Mouse (Mus musculus) CH12.LX (cell line): ENCODE results near the gene Smox. TPM values are rescaled to one million over a fixed set of nuclear protein-coding genes. Genes with fewer than 3 reads are reported as not detected.

Experiments
- DNase-seq: peaks from one replicate; pipeline ENCODE4 v3.0.0-alpha.2; 2013; ENCODE audit errors: extremely low read depth
- H3K27ac ChIP-seq: 2 replicates; pipeline ENCODE4 v1.5.1; 2012; ENCODE audit warnings: low read depth, mild to moderate bottlenecking, control low read depth, moderate library complexity; ENCODE audit not compliant: insufficient read depth
- H3K27me3 ChIP-seq: replicated peaks from 2 replicates; pipeline ENCODE3; 2012; ENCODE audit warnings: inconsistent platforms
- H3K36me3 ChIP-seq, 2 experiments: replicated peaks in 1 of 2; 2 replicates each; pipeline versions ENCODE3 to v1.6.1; 2012; ENCODE audit warnings: inconsistent platforms in 1 of 2, low read length in 1 of 2, mild to moderate bottlenecking in 1 of 2, mixed read lengths in 1 of 2, moderate library complexity in 1 of 2; ENCODE audit not compliant: control insufficient read depth in 1 of 2, insufficient read depth in 1 of 2
- H3K4me1 ChIP-seq, 2 experiments: 2 replicates each; pipeline ENCODE4 v1.6.1; 2012; ENCODE audit warnings: inconsistent platforms in 1 of 2, moderate library complexity in 1 of 2; ENCODE audit not compliant: insufficient read depth in 2 of 2, control insufficient read depth in 1 of 2
- H3K4me2 ChIP-seq: 2 replicates; pipeline ENCODE4 v1.6.1; 2012; ENCODE audit warnings: low read depth, mild to moderate bottlenecking, control low read depth; ENCODE audit not compliant: poor library complexity, insufficient read depth, severe bottlenecking
- H3K4me3 ChIP-seq, 3 experiments: fragments of 150-350 bp in 1 of 3; sonication (generic) in 1 of 3; replicated peaks in 1 of 3; 2 replicates each; pipeline versions ENCODE3 to v1.5.1; 2011 to 2012; ENCODE audit warnings: low read depth in 2 of 3, low read length in 2 of 3, mild to moderate bottlenecking in 2 of 3, moderate library complexity in 2 of 3, control low read depth in 1 of 3, improper control_type of control experiment in 1 of 3, inconsistent platforms in 1 of 3, mixed read lengths in 1 of 3; ENCODE audit not compliant: poor library complexity in 1 of 3
- H3K79me2 ChIP-seq: replicated peaks from 2 replicates; pipeline ENCODE4 v1.6.1; 2012; ENCODE audit warnings: mild to moderate bottlenecking, moderate library complexity; ENCODE audit not compliant: control insufficient read depth, poor library complexity, insufficient read depth, severe bottlenecking; ENCODE audit errors: extremely low read depth
- H3K9ac ChIP-seq: 2 replicates; pipeline ENCODE4 v1.6.1; 2012; ENCODE audit warnings: low read depth, mild to moderate bottlenecking, control low read depth, moderate library complexity; ENCODE audit not compliant: insufficient read depth
- H3K9me3 ChIP-seq: replicated peaks from 2 replicates; pipeline ENCODE3; 2012; ENCODE audit warnings: low read length, inconsistent platforms, mixed read lengths
- BHLHE40 ChIP-seq: IDR thresholded peaks from 2 replicates; pipeline ENCODE4 v1.6.1; 2011; ENCODE audit warnings: mild to moderate bottlenecking, low read depth, low read length, improper control_type of control experiment
- CHD1 ChIP-seq: IDR thresholded peaks from 2 replicates; pipeline ENCODE4 v1.6.1; 2012; ENCODE audit warnings: low read depth, low read length, improper control_type of control experiment, inconsistent platforms
- CHD2 ChIP-seq: IDR thresholded peaks from 2 replicates; pipeline ENCODE4 v1.6.1; 2011; ENCODE audit warnings: low read length, improper control_type of control experiment
- E2F4 ChIP-seq: IDR thresholded peaks from 2 replicates; pipeline ENCODE4 v1.6.1; 2011; ENCODE audit warnings: low read depth, low read length, improper control_type of control experiment; ENCODE audit not compliant: insufficient replicate concordance
- EP300 ChIP-seq: IDR thresholded peaks from 2 replicates; pipeline ENCODE4 v1.6.1; 2011; ENCODE audit warnings: low read length, improper control_type of control experiment
- GABPA ChIP-seq: IDR thresholded peaks from 2 replicates; pipeline ENCODE4 v1.6.1; 2012; ENCODE audit warnings: low read depth, low read length, improper control_type of control experiment, inconsistent platforms; ENCODE audit not compliant: insufficient replicate concordance
- HCFC1 ChIP-seq: IDR thresholded peaks from 2 replicates; pipeline ENCODE4 v1.6.1; 2012; ENCODE audit warnings: low read depth, mild to moderate bottlenecking, inconsistent platforms, low read length, improper control_type of control experiment
- IRF4 ChIP-seq: IDR thresholded peaks from 2 replicates; pipeline ENCODE4 v1.6.1; 2014; ENCODE audit warnings: low read depth, mild to moderate bottlenecking, inconsistent platforms, low read length, improper control_type of control experiment
- JUN ChIP-seq: IDR thresholded peaks from 2 replicates; pipeline ENCODE4 v1.6.1; 2011; ENCODE audit warnings: low read depth, mild to moderate bottlenecking, low read length, improper control_type of control experiment, moderate library complexity; ENCODE audit not compliant: insufficient read depth
- JUND ChIP-seq: conservative IDR thresholded peaks from 2 replicates; pipeline ENCODE4 v1.6.1; 2011; ENCODE audit warnings: low read depth, low read length, improper control_type of control experiment
- MAFK ChIP-seq: IDR thresholded peaks from 2 replicates; pipeline ENCODE4 v1.6.1; 2011; ENCODE audit warnings: low read length, improper control_type of control experiment; ENCODE audit not compliant: insufficient replicate concordance
- MAX ChIP-seq: IDR thresholded peaks from 2 replicates; pipeline ENCODE4 v1.6.1; 2011; ENCODE audit warnings: low read length, improper control_type of control experiment
- MAZ ChIP-seq: IDR thresholded peaks from 2 replicates; pipeline ENCODE4 v1.6.1; 2012; ENCODE audit warnings: low read depth, mild to moderate bottlenecking, inconsistent platforms, low read length, improper control_type of control experiment, moderate library complexity
- MEF2A ChIP-seq: IDR thresholded peaks from 2 replicates; pipeline ENCODE4 v1.6.1; 2014; ENCODE audit warnings: low read depth, mild to moderate bottlenecking, inconsistent platforms, low read length, improper control_type of control experiment, borderline replicate concordance
- MXI1 ChIP-seq: IDR thresholded peaks from 2 replicates; pipeline ENCODE4 v1.6.1; 2011; ENCODE audit warnings: mild to moderate bottlenecking, low read depth, low read length, improper control_type of control experiment
- MYC ChIP-seq: IDR thresholded peaks from 2 replicates; pipeline ENCODE4 v1.6.1; 2011; ENCODE audit warnings: low read depth, mild to moderate bottlenecking, improper control_type of control experiment, low read length
- NELFE ChIP-seq: IDR thresholded peaks from 2 replicates; pipeline ENCODE4 v1.6.1; 2011; ENCODE audit warnings: low read depth, low read length, improper control_type of control experiment
- PAX5 ChIP-seq: IDR thresholded peaks from 2 replicates; pipeline ENCODE4 v1.6.1; 2012; ENCODE audit warnings: low read length, inconsistent platforms, mixed read lengths
- POLR2A ChIP-seq: IDR thresholded peaks from 2 replicates; pipeline ENCODE4 v1.6.1; 2011; ENCODE audit warnings: low read depth, mild to moderate bottlenecking, improper control_type of control experiment, low read length
- POLR2AphosphoS2 ChIP-seq: IDR thresholded peaks from 2 replicates; pipeline ENCODE4 v1.6.1; 2011; ENCODE audit warnings: low read depth, low read length, improper control_type of control experiment
- RCOR1 ChIP-seq: conservative IDR thresholded peaks from 2 replicates; pipeline ENCODE4 v1.6.1; 2012; ENCODE audit warnings: low read depth, mild to moderate bottlenecking, inconsistent platforms, low read length, improper control_type of control experiment
- SIN3A ChIP-seq: IDR thresholded peaks from 2 replicates; pipeline ENCODE4 v1.6.1; 2012; ENCODE audit warnings: low read length, improper control_type of control experiment, inconsistent platforms
- SMC3 ChIP-seq: IDR thresholded peaks from 2 replicates; pipeline ENCODE4 v1.6.1; 2011; ENCODE audit warnings: low read depth, low read length, improper control_type of control experiment
- TBP ChIP-seq: conservative IDR thresholded peaks from 2 replicates; pipeline ENCODE4 v1.6.1; 2011; ENCODE audit warnings: low read depth, low read length, improper control_type of control experiment
- ZC3H11A ChIP-seq: IDR thresholded peaks from 2 replicates; pipeline ENCODE4 v1.6.1; 2012; ENCODE audit warnings: low read depth, mild to moderate bottlenecking, inconsistent platforms, low read length, improper control_type of control experiment
- ZKSCAN1 ChIP-seq: IDR thresholded peaks from 2 replicates; pipeline ENCODE4 v1.6.1; 2012; ENCODE audit warnings: low read depth, inconsistent platforms, low read length, improper control_type of control experiment, borderline replicate concordance
- ZMIZ1 ChIP-seq: IDR thresholded peaks from 2 replicates; pipeline ENCODE4 v1.6.1; 2012; ENCODE audit warnings: low read depth, mild to moderate bottlenecking, inconsistent platforms, low read length, improper control_type of control experiment
- dilution Hi-C: fragments of 300-500 bp; cut with MboI; formaldehyde crosslinking; loops from 2 replicates; pipeline ENCODE4 v1.14.3; 2020; ENCODE audit warnings: low sequenced_read_pairs; ENCODE audit not compliant: extremely low pct_unique_long_range_greater_than_20kb, extremely low pct_ligation_motif_present
- in situ Hi-C: fragments of 300-500 bp; cut with MboI; formaldehyde crosslinking; loops from 3 replicates; pipeline ENCODE4 v1.14.3; 2019; ENCODE audit warnings: low sequenced_read_pairs, low pct_ligation_motif_present, low pct_unique_long_range_greater_than_20kb, mixed read lengths
- polyA plus RNA-seq: library from polyadenylated mRNA; unstranded; fragments of >175 nt; gene quantifications from 2 replicates; pipeline ENCODE4 v1.2.1, GENCODE M21; 2012; ENCODE audit warnings: low read depth; ENCODE audit not compliant: insufficient read length
- total RNA-seq, 2 experiments: library from RNA; depleted of rRNA; stranded (reverse); fragments of 300-350 nt in 1 of 2; fragments of >200 nt in 1 of 2; gene quantifications; 2 replicates each; pipeline ENCODE4 v1.2.3; 2012 to 2014

The Smox gene
- total and polyA plus RNA-seq, 3 experiments, result 3.3 to 7.6 (median 4.4) TPM

DNA sequence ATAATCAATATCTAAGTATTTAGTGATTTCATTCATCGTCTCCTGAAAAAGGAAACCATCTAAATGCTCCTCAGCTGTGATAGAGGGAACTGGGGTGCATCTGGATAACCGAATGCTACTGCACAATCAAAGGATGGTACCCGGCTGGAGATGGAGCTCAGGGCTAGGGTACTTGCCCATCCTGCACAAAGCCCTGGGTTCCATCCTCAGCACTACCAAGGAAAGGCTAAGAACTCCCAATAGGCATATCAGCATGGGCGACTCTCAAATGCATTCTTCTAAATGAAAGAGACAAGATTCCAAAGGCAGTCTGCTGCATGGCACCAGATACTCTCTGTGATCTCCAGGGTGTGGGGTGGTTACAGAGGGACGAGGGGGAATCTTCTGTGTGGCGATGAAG is 13.4 kb upstream of the Smox start:
- H3K27me3 ChIP-seq, result peaks cover 5% of the 10 kb centered on the region
- H3K4me3 ChIP-seq, result no peak overlapping the region
- no peak overlapping the region for H3K27ac ChIP-seq
- in situ Hi-C loops (no loop called here), dilution Hi-C loops (no loop called here)
- H3K9ac ChIP-seq, result no peak overlapping the region
- no peaks in the 10 kb centered on the region for H3K36me3 ChIP-seq
- no peak for DNase-seq
- H3K9me3 ChIP-seq, result peaks cover 6% of the 10 kb centered on the region
- no peak overlapping the region for H3K4me2 ChIP-seq
- peaks cover 0 to 4% of the 10 kb centered on the region in 2 experiments; a peak in 2 of 4 replicates for H3K4me1 ChIP-seq
- TF ChIP-seq EP300, result no peak
- TF ChIP-seq MYC, result no peak
- no peak for TF ChIP-seq MAZ
- TF ChIP-seq ZMIZ1, result no peak
- no peak for TF ChIP-seq RCOR1
- TF ChIP-seq POLR2A, result no peak
- TF ChIP-seq ZKSCAN1, result no peak
- H3K79me2 ChIP-seq, result no peaks in the 10 kb centered on the region

DNA sequence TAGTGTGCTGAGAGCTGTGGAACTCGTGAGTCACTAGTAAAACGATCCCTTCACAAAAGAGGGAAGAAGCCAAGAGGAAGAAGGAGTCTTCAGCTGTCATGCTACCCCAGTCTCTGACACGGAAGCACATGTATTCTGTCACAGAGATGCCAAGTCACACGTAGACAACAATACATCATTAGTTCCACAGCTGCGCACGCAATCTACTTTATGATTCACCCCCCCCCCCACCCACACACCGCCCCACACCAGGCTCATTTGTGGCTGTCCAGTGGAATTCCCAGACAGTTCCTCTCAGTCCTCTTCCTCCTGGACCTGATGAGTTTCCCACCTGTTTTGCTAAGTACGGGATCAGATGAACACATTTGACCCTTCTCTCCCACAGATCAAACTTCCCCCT is 12.9 kb upstream of the Smox start:
- dilution Hi-C loops, result no loop called here
- in situ Hi-C loops, result no loop called here
- DNase-seq, result no peak

DNA sequence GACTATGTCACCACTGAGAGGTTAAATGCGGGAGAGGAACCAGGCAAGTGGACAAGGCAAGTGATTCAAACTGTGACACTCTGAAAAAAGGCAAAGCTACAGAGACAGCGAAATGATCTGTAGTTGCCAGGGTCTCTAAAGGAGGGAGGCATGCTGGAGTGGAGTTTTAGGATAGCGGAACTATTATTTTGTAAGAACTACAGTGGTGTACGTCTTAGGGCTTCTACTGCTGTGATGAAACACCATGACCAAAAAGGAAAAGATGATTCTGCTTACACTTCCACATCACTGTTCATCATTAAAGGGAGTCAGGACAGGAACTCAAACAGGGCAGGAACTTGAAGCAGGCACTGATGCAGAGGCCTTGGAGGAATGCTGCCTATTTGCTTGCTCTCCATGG is 12.4 kb upstream of the Smox start:
- Histone ChIP-seq H3K79me2 (no peaks in the 10 kb centered on the region), H3K4me1 (peaks cover 0 to 4% of the 10 kb centered on the region in 2 experiments; a peak in 2 of 4 replicates), H3K36me3 (no peaks in the 10 kb centered on the region), H3K27me3 (peaks cover 5% of the 10 kb centered on the region), H3K4me3 (no peak overlapping the region), H3K27ac (no peak overlapping the region), H3K4me2 (no peak overlapping the region), H3K9me3 (peaks cover 6% of the 10 kb centered on the region), H3K9ac (no peak overlapping the region)
- in situ Hi-C loops, result no loop called here
- DNase-seq, result no peak
- dilution Hi-C loops, result no loop called here
- TF ChIP-seq CHD1 (no peak), E2F4 (no peak), ZMIZ1 (no peak), POLR2AphosphoS2 (no peak), MXI1 (no peak), JUND (no peak), POLR2A (no peak), PAX5 (no peak), TBP (no peak), HCFC1 (no peak), ZC3H11A (no peak), IRF4 (no peak), JUN (no peak), GABPA (no peak), MAX (no peak)

More for the DNA sequence above, 12.9 kb upstream of the Smox start:
- Histone ChIP-seq H3K9ac (no peak overlapping the region), H3K4me2 (no peak overlapping the region), H3K36me3 (no peaks in the 10 kb centered on the region), H3K27me3 (peaks cover 5% of the 10 kb centered on the region), H3K9me3 (peaks cover 6% of the 10 kb centered on the region), H3K79me2 (no peaks in the 10 kb centered on the region), H3K4me1 (peaks cover 0 to 4% of the 10 kb centered on the region in 2 experiments; a peak in 2 of 4 replicates), H3K27ac (no peak overlapping the region), H3K4me3 (no peak overlapping the region)
- TF ChIP-seq MAFK (no peak), IRF4 (no peak), MEF2A (no peak), NELFE (no peak), ZC3H11A (no peak), SIN3A (no peak), PAX5 (no peak), POLR2A (no peak), CHD2 (no peak), HCFC1 (no peak), GABPA (no peak), BHLHE40 (no peak), TBP (no peak), MAX (no peak), SMC3 (no peak), ZMIZ1 (no peak), MAZ (no peak), JUND (no peak), CHD1 (no peak), ZKSCAN1 (no peak)
